Mouse (Mus musculus) G1E (cell line): ENCODE data around the gene Ghrl.

Experiments
- CTCF ChIP-seq: IDR thresholded peaks from 2 replicates; pipeline ENCODE4 v1.5.1; 2012; ENCODE audit warnings: low read depth, low read length, inconsistent platforms, mixed read lengths
- GATA1 ChIP-seq: IDR thresholded peaks from 2 replicates; pipeline ENCODE4 v1.6.1; 2012; ENCODE audit warnings: borderline replicate concordance, low read length, inconsistent platforms, mixed read lengths
- GATA2 ChIP-seq: IDR thresholded peaks from 2 replicates; pipeline ENCODE4 v1.6.1; 2012; ENCODE audit warnings: low read depth, low read length, inconsistent platforms, borderline replicate concordance
- TAL1 ChIP-seq: conservative IDR thresholded peaks from 2 replicates; pipeline ENCODE4 v1.6.1; 2012; ENCODE audit warnings: low read depth, low read length, inconsistent platforms, mixed read lengths

DNA sequence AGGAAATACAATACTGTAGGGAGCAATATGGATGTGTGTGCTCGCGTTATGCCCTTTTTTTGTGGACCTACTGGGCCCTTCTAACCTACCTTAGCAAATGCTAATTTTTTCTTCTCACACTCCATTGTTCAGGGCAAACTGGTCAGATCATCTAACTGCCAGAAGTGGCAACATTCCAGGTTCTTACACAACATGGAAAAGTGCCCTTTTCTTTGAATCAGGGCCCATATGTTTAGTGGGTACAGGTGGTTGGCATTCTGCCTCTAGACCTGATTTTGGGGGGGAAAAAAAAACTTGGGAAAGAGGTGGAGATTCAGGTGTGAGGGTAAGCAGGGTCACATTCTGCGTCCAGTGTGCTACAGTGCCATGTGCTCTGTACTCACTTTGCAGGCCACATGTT is 2.1 kb downstream of the Ghrl start:
- TF ChIP-seq CTCF, result no peak
- TF ChIP-seq TAL1, result no peak
- TF ChIP-seq GATA1, result no peak
- no peak for TF ChIP-seq GATA2
